Mouse (Mus musculus) embryonic facial prominence, embryonic 11.5 days (tissue): ENCODE measurements around the gene Nfic. TPM values are rescaled to one million over a fixed set of nuclear protein-coding genes. Genes with fewer than 3 reads are reported as not detected.

Source experiments
- ATAC-seq: fragments of 200-750 bp; cut with Nextera tagmentation; replicated peaks from 2 replicates; pipeline ENCODE4 v1.8.0; 2017; ENCODE audit warnings: low read depth; ENCODE audit not compliant: insufficient number of reproducible peaks, low FRiP score, low TSS enrichment
- DNase-seq: peaks from one replicate; pipeline ENCODE4 v3.0.0-alpha.2; 2015; ENCODE audit warnings: low spot score
- H3K27ac ChIP-seq: fragments of 300-500 bp; sonication (generic); replicated peaks from 2 replicates; pipeline ENCODE4 v1.5.1; 2014; ENCODE audit warnings: mild to moderate bottlenecking, low read depth, low read length, control low read depth
- H3K27me3 ChIP-seq: fragments of 300-500 bp; sonication (generic); 2 replicates; pipeline ENCODE4 v1.6.1; 2014; ENCODE audit warnings: mild to moderate bottlenecking, low read length, moderate library complexity, mixed read lengths; ENCODE audit not compliant: control insufficient read depth, insufficient read depth
- H3K36me3 ChIP-seq: fragments of 300-500 bp; sonication (generic); replicated peaks from 2 replicates; pipeline ENCODE4 v1.6.1; 2014; ENCODE audit warnings: low read depth, mild to moderate bottlenecking, low read length, moderate library complexity, mixed read lengths; ENCODE audit not compliant: control insufficient read depth, insufficient read depth
- H3K4me1 ChIP-seq: fragments of 300-500 bp; sonication (generic); 2 replicates; pipeline ENCODE4 v1.6.1; 2014; ENCODE audit warnings: low read length, mixed read lengths; ENCODE audit not compliant: control insufficient read depth, insufficient read depth
- H3K4me2 ChIP-seq: fragments of 300-500 bp; sonication (generic); 2 replicates; pipeline ENCODE4 v1.6.1; 2014; ENCODE audit warnings: low read depth, mild to moderate bottlenecking, control low read depth, low read length, moderate library complexity
- H3K4me3 ChIP-seq: fragments of 300-500 bp; sonication (generic); 2 replicates; pipeline ENCODE4 v1.5.1; 2014; ENCODE audit warnings: low read depth, low read length, control low read depth
- H3K9ac ChIP-seq: fragments of 300-500 bp; sonication (generic); replicated peaks from 2 replicates; pipeline ENCODE4 v1.6.1; 2014; ENCODE audit warnings: mild to moderate bottlenecking, control low read depth, low read length
- H3K9me3 ChIP-seq: fragments of 300-500 bp; sonication (generic); replicated peaks from 2 replicates; pipeline ENCODE4 v1.6.1; 2016; ENCODE audit warnings: mild to moderate bottlenecking, low read length, inconsistent platforms, mixed read lengths; ENCODE audit not compliant: control insufficient read depth
- WGBS: fragments of 180-500 bp; shearing (Covaris S2); extraction: QIAGEN DNeasy Blood & Tissue Kit; methylation state at CpG from one replicate; pipeline ENCODE4 v1.1.7; 2014; 5-methylcytosine and 5-hydroxymethylcytosine counted together
- polyA plus RNA-seq: library from polyadenylated mRNA; unstranded; fragments of >200 nt; fragmentation: Nextera tagmentation; extraction: Ambion mirVana; gene quantifications from 2 replicates; pipeline ENCODE4 v1.2.1, GENCODE M21; 2014

Gene Nfic
- polyA plus RNA-seq, 1 experiment from 2014 or later, result 13.1 TPM

- Histone ChIP-seq H3K4me2 (no peak overlapping the region), H3K9me3 (no peaks in the 10 kb centered on the region), H3K4me1 (no peaks in the 10 kb centered on the region; the same call in 1 of the 2 replicates), H3K9ac (no peak overlapping the region), H3K27me3 (no peaks in the 10 kb centered on the region), H3K27ac (no peak overlapping the region), H3K4me3 (no peak overlapping the region), H3K36me3 (no peaks in the 10 kb centered on the region)
- no peak for ATAC-seq
- 88% methylated on average over 4 of the region's 4 CpGs for WGBS
- DNase-seq, result no peak
Measured at GRCm38 (mm10) chr10:81355533-81355932, 99.9 kb downstream of the Nfic start.

GRCm38 (mm10) chr10:81354738-81355477, 100.5 kb downstream of the Nfic start:
- no peaks in the 10 kb centered on the region for H3K36me3 ChIP-seq
- no peak overlapping the region for H3K4me3 ChIP-seq
- DNase-seq (no peak), ATAC-seq (no peak)
- H3K4me2 ChIP-seq, result no peak overlapping the region
- no peaks in the 10 kb centered on the region for H3K27me3 ChIP-seq
- H3K27ac ChIP-seq, result no peak overlapping the region
- no peaks in the 10 kb centered on the region for H3K9me3 ChIP-seq
- 55% methylated on average over 9 of the region's 9 CpGs for WGBS
- H3K4me1 ChIP-seq, result no peaks in the 10 kb centered on the region; the same call in 1 of the 2 replicates
- no peak overlapping the region for H3K9ac ChIP-seq

- DNase-seq, result no peak
- 21% methylated on average over 9 of the region's 9 CpGs for whole genome bisulfite sequencing
- Histone ChIP-seq H3K9me3 (no peaks in the 10 kb centered on the region), H3K4me1 (peaks cover 6% of the 10 kb centered on the region), H3K27me3 (no peaks in the 10 kb centered on the region), H3K36me3 (no peaks in the 10 kb centered on the region; the same call in 1 of the 2 replicates), H3K9ac (no peak overlapping the region), H3K27ac (no peak overlapping the region), H3K4me3 (no peak overlapping the region), H3K4me2 (no peak overlapping the region)
- ATAC-seq, result no peak
Measured at GRCm38 (mm10) chr10:81351678-81352291, 103.7 kb downstream of the Nfic start.

- under 1% methylated on average over 53 of the region's 54 CpGs for WGBS
- Histone ChIP-seq H3K36me3 (no peaks in the 10 kb centered on the region; the same call in none of the 2 replicates), H3K9me3 (no peaks in the 10 kb centered on the region), H3K27ac (no peak within 1 kb of the TSS), H3K4me2 (peak within 1 kb of the TSS; percentile 40), H3K9ac (peak within 1 kb of the TSS; percentile 87), H3K4me1 (peaks cover 6% of the 10 kb centered on the region), H3K4me3 (peak within 1 kb of the TSS; percentile 87), H3K27me3 (no peaks in the 10 kb centered on the region)
- DNase-seq, result peak; percentile 99
- ATAC-seq, result peak; percentile 91
Measured at GRCm38 (mm10) chr10:81350351-81351063, 104.9 kb downstream of the Nfic start, which contains the start of gene Hmg20b. Gene Hmg20b, minus strand, starts transcription at chr10:81350480.

- Histone ChIP-seq H3K36me3 (no peaks in the 10 kb centered on the region; the same call in none of the 2 replicates), H3K9me3 (no peaks in the 10 kb centered on the region), H3K27me3 (no peaks in the 10 kb centered on the region; the same call in none of the 2 replicates), H3K27ac (no peak overlapping the region), H3K9ac (peak overlapping the region; percentile 87), H3K4me1 (peaks cover 6% of the 10 kb centered on the region), H3K4me2 (peak overlapping the region; percentile 40), H3K4me3 (peak overlapping the region; percentile 87)
- ATAC-seq, result peak; percentile 6; the same call in 1 of the 2 replicates
- 0% methylated on average over 23 of the region's 29 CpGs for WGBS
- no peak for DNase-seq
Measured at GRCm38 (mm10) chr10:81349961-81350350, 105.5 kb downstream of the Nfic start.

GRCm38 (mm10) chr10:81349146-81349545, 106.3 kb downstream of the Nfic start:
- Histone ChIP-seq H3K27me3 (peaks cover 5% of the 10 kb centered on the region), H3K4me2 (peak overlapping the region; percentile 40), H3K4me1 (peaks cover 6% of the 10 kb centered on the region), H3K4me3 (peak overlapping the region; percentile 87), H3K9me3 (no peaks in the 10 kb centered on the region), H3K36me3 (no peaks in the 10 kb centered on the region; the same call in none of the 2 replicates), H3K9ac (peak overlapping the region; percentile 87), H3K27ac (no peak overlapping the region)
- ATAC-seq (no peak), DNase-seq (peak; percentile 35)
- WGBS, result 3% methylated on average over 12 of the region's 12 CpGs

GRCm38 (mm10) chr10:81346453-81347067, 108.9 kb downstream of the Nfic start:
- Histone ChIP-seq H3K4me1 (peaks cover 12% of the 10 kb centered on the region), H3K27ac (no peak overlapping the region), H3K4me2 (peak overlapping the region; percentile 45), H3K9ac (peak overlapping the region; percentile 39), H3K36me3 (no peaks in the 10 kb centered on the region; the same call in none of the 2 replicates), H3K27me3 (peaks cover 28% of the 10 kb centered on the region), H3K4me3 (peak overlapping the region; percentile 19; the same call in 1 of the 2 replicates), H3K9me3 (no peaks in the 10 kb centered on the region)
- ATAC-seq, result no peak
- DNase-seq, result peak; percentile 79
- 8% methylated on average over 54 of the region's 55 CpGs for WGBS
